Mouse (Mus musculus): ENCODE measurements around the gene Gm4340. TPM values are rescaled to one million over a fixed set of nuclear protein-coding genes. Genes with fewer than 3 reads are reported as not detected.

The Gm4340 gene
- total and polyA plus RNA-seq, 2 experiments from 2014 or later: not detected

GRCm38 (mm10) chr10:104210268-104210990, 16.6 kb downstream of the Gm4340 start:
- H3K4me2 ChIP-seq (ENCODE audit: low read depth, low read length): no peak overlapping the region
- H3K9ac ChIP-seq (replicated peaks; ENCODE audit: low read length): no peak overlapping the region
- ATAC-seq: no peak
- TF ChIP-seq CTCF (IDR thresholded peaks at IDR 0.05; ENCODE audit: low read depth): no peak
- H3K4me1 ChIP-seq (ENCODE audit: insufficient read depth, low read length): no peaks in the 10 kb centered on the region
- no peaks in the 10 kb centered on the region for H3K36me3 ChIP-seq (ENCODE audit: insufficient read depth, low read length)
- 83% methylated on average over 3 of the region's 3 CpGs for WGBS
- H3K27ac ChIP-seq: no peak overlapping the region
- DNase-seq (ENCODE audit: low spot score): no peak
- H3K9me3 ChIP-seq (ENCODE audit: low read length): no peaks in the 10 kb centered on the region
- H3K4me3 ChIP-seq (ENCODE audit: low read length): no peak overlapping the region
- no peaks in the 10 kb centered on the region for H3K27me3 ChIP-seq (ENCODE audit: insufficient read depth, low read length)

GRCm38 (mm10) chr10:104214527-104214926, 20.7 kb downstream of the Gm4340 start:
- no peak overlapping the region for H3K4me2 ChIP-seq (ENCODE audit: low read depth, low read length)
- no peaks in the 10 kb centered on the region for H3K27me3 ChIP-seq (ENCODE audit: insufficient read depth, low read length)
- WGBS: 91% methylated on average over 5 of the region's 5 CpGs
- no peaks in the 10 kb centered on the region for H3K9me3 ChIP-seq (ENCODE audit: low read length)
- ATAC-seq (no peak), DNase-seq (ENCODE audit: low spot score) (no peak)
- TF ChIP-seq CTCF (IDR thresholded peaks at IDR 0.05; ENCODE audit: low read depth): no peak
- no peak overlapping the region for H3K4me3 ChIP-seq (ENCODE audit: low read length)
- H3K36me3 ChIP-seq (ENCODE audit: insufficient read depth, low read length): no peaks in the 10 kb centered on the region
- no peak overlapping the region for H3K9ac ChIP-seq (replicated peaks; ENCODE audit: low read length)
- no peaks in the 10 kb centered on the region for H3K4me1 ChIP-seq (ENCODE audit: insufficient read depth, low read length)
- no peak overlapping the region for H3K27ac ChIP-seq

GRCm38 (mm10) chr10:104220303-104221021, 26.6 kb downstream of the Gm4340 start:
- Histone ChIP-seq H3K9ac (replicated peaks; ENCODE audit: low read length) (no peak overlapping the region), H3K4me1 (ENCODE audit: insufficient read depth, low read length) (no peaks in the 10 kb centered on the region), H3K27me3 (ENCODE audit: insufficient read depth, low read length) (no peaks in the 10 kb centered on the region), H3K9me3 (ENCODE audit: low read length) (0 out of 2 replicates have a peak, but pooled peaks cover 2% of the 10 kb centered on the region), H3K4me2 (ENCODE audit: low read depth, low read length) (no peak overlapping the region), H3K36me3 (ENCODE audit: insufficient read depth, low read length) (no peaks in the 10 kb centered on the region), H3K27ac (no peak overlapping the region), H3K4me3 (ENCODE audit: low read length) (no peak overlapping the region)
- ATAC-seq (no peak), DNase-seq (ENCODE audit: low spot score) (no peak)
- WGBS: 71% methylated on average over 6 of the region's 6 CpGs
- TF ChIP-seq CTCF (IDR thresholded peaks at IDR 0.05; ENCODE audit: low read depth): no peak

Other genes starting within 250 kb of the Gm4340 start
- not detected in 2 replicates for gene Gm21293, start 51.1 kb upstream of the Gm4340 start, total RNA-seq (2014; rRNA removed)
- gene Gm21293, start 51.1 kb upstream of the Gm4340 start, polyA plus RNA-seq (2015; fragmentation: Nextera tagmentation; extraction: Ambion mirVana): not detected in 2 replicates
- gene Gm6763, start 42.5 kb upstream of the Gm4340 start, total RNA-seq (2014; rRNA removed): not detected in 2 replicates
- not detected in 2 replicates for gene Gm6763, start 42.5 kb upstream of the Gm4340 start, polyA plus RNA-seq (2015; fragmentation: Nextera tagmentation; extraction: Ambion mirVana)
- gene Gm8764, start 34.0 kb upstream of the Gm4340 start, total RNA-seq (2014; rRNA removed): not detected in 2 replicates
- gene Gm8764, start 34.0 kb upstream of the Gm4340 start, polyA plus RNA-seq (2015; fragmentation: Nextera tagmentation; extraction: Ambion mirVana): not detected in 2 replicates
- gene Gm21304, start 25.5 kb upstream of the Gm4340 start, total RNA-seq (2014; rRNA removed): not detected in 2 replicates
- gene Gm21304, start 25.5 kb upstream of the Gm4340 start, polyA plus RNA-seq (2015; fragmentation: Nextera tagmentation; extraction: Ambion mirVana): not detected in 2 replicates
- not detected in 2 replicates for gene Gm21312, start 17.0 kb upstream of the Gm4340 start, total RNA-seq (2014; rRNA removed)
- gene Gm21312, start 17.0 kb upstream of the Gm4340 start, polyA plus RNA-seq (2015; fragmentation: Nextera tagmentation; extraction: Ambion mirVana): not detected in 2 replicates
- not detected in 2 replicates for gene Gm20765, start 8.5 kb upstream of the Gm4340 start, total RNA-seq (2014; rRNA removed)
- not detected in 2 replicates for gene Gm20765, start 8.5 kb upstream of the Gm4340 start, polyA plus RNA-seq (2015; fragmentation: Nextera tagmentation; extraction: Ambion mirVana)

Data from hindbrain, postnatal 0 days (tissue).